Mouse (Mus musculus) bone marrow, adult 2 months (tissue): ENCODE data around the gene Tmem87a.

Experiments
- CTCF ChIP-seq: fragments of 200-500 bp; IDR thresholded peaks from 2 replicates; pipeline ENCODE4 v1.5.1; 2011; ENCODE audit warnings: low read length, control low read depth; ENCODE audit not compliant: control insufficient read depth, insufficient read depth
- POLR2A ChIP-seq: fragments of 200-500 bp; IDR thresholded peaks from 2 replicates; pipeline ENCODE4 v1.6.1; 2011; ENCODE audit warnings: low read depth, mild to moderate bottlenecking, control low read depth, low read length, borderline replicate concordance; ENCODE audit not compliant: control insufficient read depth

GRCm38 (mm10) chr2:120397951-120398350 lies 6.0 kb downstream of the Tmem87a start:
- TF ChIP-seq POLR2A = no peak
- TF ChIP-seq CTCF = no peak
